Mouse (Mus musculus) limb, embryonic 10.5 days (tissue): ENCODE measurements around the gene Rita1. TPM values are rescaled to one million over a fixed set of nuclear protein-coding genes. Genes with fewer than 3 reads are reported as not detected.

Experiments
- DNase-seq: peaks from one replicate; pipeline ENCODE4 v3.0.0-alpha.2; 2017; ENCODE audit warnings: low spot score
- H3K27ac ChIP-seq: fragments of 300-500 bp; sonication (generic); 2 replicates; pipeline ENCODE4 v1.5.1; 2016; ENCODE audit warnings: mild to moderate bottlenecking
- H3K27me3 ChIP-seq: fragments of 300-500 bp; sonication (generic); 2 replicates; pipeline ENCODE4 v1.6.1; 2016; ENCODE audit warnings: low read depth, mild to moderate bottlenecking; ENCODE audit not compliant: poor library complexity, severe bottlenecking
- H3K36me3 ChIP-seq: fragments of 300-500 bp; sonication (generic); 2 replicates; pipeline ENCODE4 v1.6.1; 2016; ENCODE audit warnings: mild to moderate bottlenecking, moderate library complexity
- H3K4me1 ChIP-seq: fragments of 300-500 bp; sonication (generic); 2 replicates; pipeline ENCODE4 v1.6.1; 2016
- H3K4me3 ChIP-seq: fragments of 300-500 bp; sonication (generic); 2 replicates; pipeline ENCODE4 v1.5.1; 2016; ENCODE audit warnings: mild to moderate bottlenecking, moderate library complexity
- H3K9me3 ChIP-seq: fragments of 300-500 bp; sonication (generic); replicated peaks from 2 replicates; pipeline ENCODE4 v1.6.1; 2016; ENCODE audit warnings: mild to moderate bottlenecking
- WGBS: fragments of 180-500 bp; shearing (Covaris S2); methylation state at CpG from one replicate; pipeline ENCODE4 v1.1.7; 2016; 5-methylcytosine and 5-hydroxymethylcytosine counted together
- polyA plus RNA-seq: library from polyadenylated mRNA; unstranded; fragments of >200 nt; fragmentation: Nextera tagmentation; extraction: Ambion mirVana; gene quantifications from 2 replicates; pipeline ENCODE4 v1.2.1, GENCODE M21; 2016

Rita1 gene
- 17.5 and 19.5 TPM in 2 replicates for polyA plus RNA-seq

DNA sequence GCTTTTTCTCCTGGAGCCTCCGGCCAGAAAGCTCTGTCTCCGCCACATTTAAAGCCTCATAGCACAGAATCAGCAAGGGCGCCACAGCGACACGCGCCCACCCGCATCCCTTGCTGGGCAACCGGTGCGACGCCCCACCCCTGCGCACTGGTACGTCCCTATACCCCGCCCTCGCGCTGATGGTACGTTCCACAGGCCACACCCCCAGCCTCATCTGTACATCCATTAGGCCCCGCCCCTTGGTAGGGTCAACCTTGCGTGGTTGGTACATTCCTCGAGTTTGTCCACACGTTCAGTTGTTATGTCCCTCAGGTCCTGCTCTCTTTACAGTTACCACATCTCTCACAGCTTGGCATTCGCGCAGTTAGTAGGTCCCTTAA, at the start of gene Rita1, which contains the start of gene Ddx54:
Gene Rita1 (minus strand): TSS at position 148 of the 380 bp plus-strand sequence.
Gene Ddx54 (plus strand): TSS at position 298 of the 380 bp plus-strand sequence.
- Histone ChIP-seq H3K27ac (peak within 1 kb of the TSS; percentile 97), H3K27me3 (no peaks in the 10 kb centered on the region), H3K36me3 (peaks cover 48% of the 10 kb centered on the region), H3K9me3 (no peaks in the 10 kb centered on the region), H3K4me3 (peak within 1 kb of the TSS; percentile 76), H3K4me1 (peaks cover 21% of the 10 kb centered on the region)
- peak; percentile 98 for DNase-seq
- under 1% methylated on average over 22 of the region's 22 CpGs for WGBS

DNA sequence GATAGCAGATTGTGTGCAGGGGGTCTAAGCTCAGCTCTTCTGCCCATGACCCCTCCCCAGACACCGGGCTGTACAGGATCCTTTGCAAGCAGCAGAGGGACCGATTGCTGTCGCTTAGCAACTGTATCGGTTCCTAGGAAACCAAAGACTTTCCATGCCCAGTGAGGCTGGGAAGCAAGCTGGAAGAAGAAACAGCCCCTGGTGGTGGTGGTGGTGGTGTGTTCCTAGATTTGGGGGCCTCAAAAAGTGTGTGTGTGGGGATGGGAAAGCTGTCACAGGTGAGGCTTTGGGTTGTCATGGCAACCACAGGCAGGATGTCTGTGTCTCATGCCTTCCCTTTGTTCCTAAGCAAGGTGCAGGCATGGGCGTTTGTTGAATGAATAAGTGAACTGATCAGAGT, 48.4 kb upstream of the Rita1 start:
- peaks cover under 1% of the 10 kb centered on the region; the same call in 1 of the 2 replicates for H3K4me1 ChIP-seq
- H3K27ac ChIP-seq, result no peak overlapping the region
- H3K9me3 ChIP-seq, result no peaks in the 10 kb centered on the region
- 66% methylated on average over 5 of the region's 5 CpGs for WGBS
- peaks cover 19% of the 10 kb centered on the region for H3K27me3 ChIP-seq
- DNase-seq, result no peak
- H3K4me3 ChIP-seq, result no peak overlapping the region
- H3K36me3 ChIP-seq, result no peaks in the 10 kb centered on the region

DNA sequence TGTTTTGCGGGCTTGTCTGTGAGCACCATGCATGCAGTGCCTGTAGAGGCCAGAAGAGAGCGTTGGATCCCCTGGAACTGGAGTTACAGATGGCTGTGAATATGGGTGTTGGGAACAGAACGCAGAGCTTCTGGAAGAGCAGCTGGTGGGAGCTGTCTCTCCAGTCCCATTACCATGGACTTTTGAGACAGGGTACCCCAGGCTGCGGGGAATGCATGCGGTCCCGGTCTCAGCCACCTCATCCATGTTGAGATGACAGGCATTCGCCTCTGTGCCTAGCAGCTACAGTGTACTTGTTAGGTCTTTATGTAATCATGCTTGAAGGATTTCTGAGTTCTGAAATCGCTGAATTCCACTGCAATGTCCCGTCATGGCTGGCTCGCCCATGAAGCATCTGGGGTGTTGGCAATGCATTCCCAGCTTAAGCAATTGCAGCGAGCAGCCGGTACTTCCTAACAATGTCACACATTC, 43.9 kb upstream of the Rita1 start:
- WGBS, result 88% methylated on average over 12 of the region's 12 CpGs
- H3K4me3 ChIP-seq, result no peak overlapping the region
- DNase-seq, result no peak
- no peaks in the 10 kb centered on the region for H3K36me3 ChIP-seq
- no peaks in the 10 kb centered on the region for H3K9me3 ChIP-seq
- peaks cover 24% of the 10 kb centered on the region for H3K27me3 ChIP-seq
- H3K4me1 ChIP-seq, result no peaks in the 10 kb centered on the region
- H3K27ac ChIP-seq, result no peak overlapping the region

DNA sequence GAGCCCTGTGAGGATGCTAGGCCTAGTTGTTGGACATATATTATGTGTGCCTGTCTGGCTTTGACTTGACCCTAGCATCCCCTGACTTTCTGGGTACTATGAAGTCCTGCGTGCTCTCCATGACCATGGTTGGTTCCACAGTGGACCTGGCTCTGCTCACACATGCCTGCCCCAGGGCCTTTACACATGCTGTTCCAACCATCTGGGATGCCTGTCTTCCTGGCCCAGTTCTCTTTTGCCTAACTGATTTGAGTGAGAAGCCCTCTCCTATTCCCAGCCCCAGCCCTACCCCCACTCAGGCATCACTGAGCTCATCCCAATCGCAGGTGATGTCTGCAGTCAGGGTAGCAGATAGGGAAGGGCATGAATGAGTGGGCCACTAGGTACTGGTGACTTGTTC, 41.5 kb upstream of the Rita1 start:
- Histone ChIP-seq H3K36me3 (no peaks in the 10 kb centered on the region), H3K27me3 (peaks cover 49% of the 10 kb centered on the region), H3K4me3 (no peak overlapping the region), H3K27ac (no peak overlapping the region), H3K4me1 (peaks cover 8% of the 10 kb centered on the region), H3K9me3 (no peaks in the 10 kb centered on the region)
- 89% methylated on average over 2 of the region's 2 CpGs for WGBS
- no peak for DNase-seq

DNA sequence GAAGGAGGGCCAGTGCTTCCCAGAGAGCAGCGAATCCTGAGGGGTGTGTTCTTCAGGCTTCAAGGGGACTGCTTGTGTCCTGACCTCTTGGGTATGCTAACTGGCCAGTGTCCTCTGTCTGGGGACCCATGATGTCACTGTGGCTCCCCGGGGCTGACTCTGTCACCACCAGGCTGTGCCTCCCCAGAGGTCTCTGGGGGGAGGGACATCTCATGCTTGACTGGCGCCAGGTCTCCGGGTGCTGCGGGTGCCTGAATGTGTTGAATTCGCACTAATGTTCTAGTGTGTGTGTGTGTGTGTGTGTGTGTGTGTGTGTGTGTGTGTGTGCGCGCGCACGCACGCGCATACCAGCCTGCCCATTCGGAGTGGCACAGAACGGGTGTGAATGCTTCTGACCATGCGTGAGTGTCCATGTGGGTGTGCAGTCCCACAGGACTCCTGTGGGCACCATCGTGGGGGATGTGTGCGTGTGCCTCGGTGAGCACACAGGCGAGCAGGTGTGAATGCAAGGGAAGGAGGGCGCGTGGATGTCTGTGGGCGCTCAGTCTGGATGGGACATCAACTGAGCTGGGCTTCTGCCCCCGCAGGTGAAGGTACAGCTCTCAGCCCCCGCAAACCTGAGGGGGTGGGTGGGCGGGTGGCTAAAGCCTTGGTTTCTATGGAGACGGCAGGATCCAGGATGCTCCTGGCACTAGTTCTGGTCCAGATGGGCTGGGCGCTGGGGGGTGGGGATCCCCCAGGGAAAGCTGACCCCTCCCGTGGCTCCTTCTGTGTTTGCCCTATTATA, 40.7 kb upstream of the Rita1 start:
- peaks cover 56% of the 10 kb centered on the region for H3K27me3 ChIP-seq
- peaks cover 13% of the 10 kb centered on the region for H3K4me1 ChIP-seq
- no peak overlapping the region for H3K27ac ChIP-seq
- H3K36me3 ChIP-seq, result no peaks in the 10 kb centered on the region
- 85% methylated on average over 28 of the region's 28 CpGs for WGBS
- H3K9me3 ChIP-seq, result no peaks in the 10 kb centered on the region
- DNase-seq, result no peak
- no peak overlapping the region for H3K4me3 ChIP-seq

DNA sequence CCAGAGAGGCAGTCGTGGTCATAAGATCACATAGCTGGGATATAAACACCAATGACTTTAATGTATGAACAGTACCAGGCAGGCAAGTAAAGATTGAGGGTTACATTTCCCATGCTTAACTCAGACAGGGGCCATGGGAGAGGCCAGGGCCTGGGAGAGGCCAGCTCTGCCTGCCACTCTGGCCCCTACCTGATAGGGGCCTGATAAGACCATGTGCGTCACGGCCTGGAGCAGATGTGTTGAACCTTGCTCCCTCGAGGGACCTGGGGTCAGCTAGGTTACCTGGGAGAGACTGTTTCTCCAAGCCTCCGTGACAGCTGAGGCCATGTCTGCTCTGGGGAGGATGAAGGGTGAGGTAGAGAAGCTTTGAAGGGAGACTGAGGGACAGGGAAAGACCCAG, 38.8 kb upstream of the Rita1 start:
- no peak for DNase-seq
- Histone ChIP-seq H3K27ac (no peak overlapping the region), H3K27me3 (peaks cover 75% of the 10 kb centered on the region), H3K36me3 (no peaks in the 10 kb centered on the region), H3K4me3 (no peak overlapping the region), H3K4me1 (peaks cover 13% of the 10 kb centered on the region), H3K9me3 (no peaks in the 10 kb centered on the region)
- WGBS, result 73% methylated on average over 5 of the region's 5 CpGs

DNA sequence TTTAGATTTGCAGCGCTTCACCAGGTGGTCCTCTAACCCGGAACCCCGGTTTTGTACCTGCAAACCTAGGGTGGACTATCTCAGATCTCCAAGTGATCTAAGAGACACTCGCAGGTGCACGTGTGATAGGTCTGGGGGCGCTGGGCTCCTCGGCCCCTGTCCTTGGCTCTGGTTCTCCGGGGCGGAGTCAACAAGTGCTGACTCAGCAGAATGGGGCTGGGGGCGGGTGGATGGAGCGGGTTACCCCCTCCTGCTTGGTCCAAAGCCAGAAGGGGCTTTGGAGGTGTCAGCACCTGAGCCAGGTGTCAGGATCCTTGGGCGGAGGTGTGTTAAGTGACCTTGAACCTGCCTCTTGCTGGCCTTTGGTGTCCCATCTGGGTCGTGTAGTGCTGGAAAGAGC, 37.5 kb upstream of the Rita1 start:
- H3K27ac ChIP-seq, result no peak overlapping the region
- WGBS, result 25% methylated on average over 13 of the region's 13 CpGs

DNA sequence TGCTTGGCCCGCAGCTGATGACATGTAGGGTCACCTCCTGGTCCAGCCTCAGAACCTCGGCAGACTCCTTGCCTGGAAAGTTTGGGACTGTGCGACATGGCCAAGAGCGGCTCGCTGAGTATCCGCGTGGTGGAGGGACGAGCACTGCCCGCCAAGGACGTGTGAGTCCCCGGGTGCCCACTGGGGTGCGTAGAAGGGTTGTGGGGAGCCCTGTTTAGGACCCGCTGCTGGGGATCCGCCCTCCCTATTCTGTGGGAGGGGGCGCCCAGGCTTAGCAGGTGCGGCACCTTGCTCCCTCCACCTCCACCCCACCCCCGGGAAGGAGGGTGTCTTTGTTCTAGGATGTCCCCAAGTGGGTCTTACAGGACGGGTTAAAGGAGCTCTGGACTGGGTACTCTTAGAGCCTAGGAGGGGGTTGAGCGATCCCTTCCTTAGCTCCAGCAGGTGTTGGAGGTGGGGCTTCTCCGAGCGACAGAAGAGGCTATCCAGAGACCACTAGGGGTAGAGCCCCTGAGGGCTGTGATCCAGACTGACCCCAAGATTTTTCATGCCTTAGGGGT, 37.1 kb upstream of the Rita1 start:
- no peaks in the 10 kb centered on the region for H3K9me3 ChIP-seq
- H3K36me3 ChIP-seq, result no peaks in the 10 kb centered on the region
- H3K4me3 ChIP-seq, result peak overlapping the region; percentile 31
- no peak for DNase-seq
- no peak overlapping the region for H3K27ac ChIP-seq
- peaks cover 13% of the 10 kb centered on the region for H3K4me1 ChIP-seq
- peaks cover 80% of the 10 kb centered on the region for H3K27me3 ChIP-seq
- WGBS, result 5% methylated on average over 21 of the region's 21 CpGs

More for the DNA sequence above, 37.5 kb upstream of the Rita1 start:
- peaks cover 13% of the 10 kb centered on the region for H3K4me1 ChIP-seq
- no peaks in the 10 kb centered on the region for H3K9me3 ChIP-seq
- H3K36me3 ChIP-seq, result no peaks in the 10 kb centered on the region
- H3K4me3 ChIP-seq, result no peak overlapping the region
- H3K27me3 ChIP-seq, result peaks cover 80% of the 10 kb centered on the region
- DNase-seq, result no peak

DNA sequence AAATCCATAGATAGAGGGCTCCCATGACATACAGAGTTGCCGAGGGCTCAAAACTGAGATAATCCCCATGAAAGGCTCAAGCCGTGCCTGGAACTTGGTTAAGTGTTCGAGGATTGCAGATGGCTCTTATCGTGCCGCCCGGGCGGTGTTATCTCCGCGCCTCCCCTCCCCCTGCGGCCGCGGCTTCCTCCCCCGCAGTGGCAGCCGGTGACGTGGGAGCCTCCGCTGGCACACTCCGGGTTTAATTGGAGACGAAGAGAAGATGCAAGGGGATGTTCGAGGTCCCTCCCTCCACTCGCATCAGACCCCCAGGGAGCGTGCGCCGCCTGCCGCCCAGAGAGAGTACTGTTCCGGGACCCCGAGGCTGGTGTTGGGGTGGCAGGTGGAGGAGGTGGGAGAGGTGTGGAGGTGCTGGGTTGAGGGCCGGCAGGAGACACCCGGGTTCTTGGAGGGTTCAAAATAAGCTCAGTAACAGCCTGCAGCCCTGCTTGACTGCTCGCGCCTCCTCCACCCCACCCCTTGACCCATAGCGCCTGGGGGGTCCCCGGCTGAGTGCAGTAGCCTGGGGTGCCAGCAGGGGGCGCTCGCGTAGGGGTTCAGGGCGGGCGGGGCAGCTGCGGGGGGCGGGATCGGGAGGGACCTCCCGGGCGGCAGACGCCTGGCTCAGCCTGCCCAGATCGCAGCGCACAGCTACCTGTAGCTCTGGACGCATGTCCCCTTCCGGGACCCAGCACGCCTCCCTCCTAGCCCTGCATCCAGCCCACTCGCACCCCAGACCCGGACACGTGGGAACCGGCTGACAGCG, 36.4 kb upstream of the Rita1 start, which contains the start of gene Rasal1:
Gene Rasal1 (plus strand): TSS at position 244 of the 805 bp plus-strand sequence.
- Histone ChIP-seq H3K27me3 (peaks cover 80% of the 10 kb centered on the region), H3K4me1 (peaks cover 13% of the 10 kb centered on the region), H3K4me3 (peak within 1 kb of the TSS; percentile 31), H3K36me3 (no peaks in the 10 kb centered on the region), H3K27ac (no peak within 1 kb of the TSS), H3K9me3 (no peaks in the 10 kb centered on the region)
- peak; percentile 67 for DNase-seq
- 2% methylated on average over 49 of the region's 53 CpGs for WGBS

DNA sequence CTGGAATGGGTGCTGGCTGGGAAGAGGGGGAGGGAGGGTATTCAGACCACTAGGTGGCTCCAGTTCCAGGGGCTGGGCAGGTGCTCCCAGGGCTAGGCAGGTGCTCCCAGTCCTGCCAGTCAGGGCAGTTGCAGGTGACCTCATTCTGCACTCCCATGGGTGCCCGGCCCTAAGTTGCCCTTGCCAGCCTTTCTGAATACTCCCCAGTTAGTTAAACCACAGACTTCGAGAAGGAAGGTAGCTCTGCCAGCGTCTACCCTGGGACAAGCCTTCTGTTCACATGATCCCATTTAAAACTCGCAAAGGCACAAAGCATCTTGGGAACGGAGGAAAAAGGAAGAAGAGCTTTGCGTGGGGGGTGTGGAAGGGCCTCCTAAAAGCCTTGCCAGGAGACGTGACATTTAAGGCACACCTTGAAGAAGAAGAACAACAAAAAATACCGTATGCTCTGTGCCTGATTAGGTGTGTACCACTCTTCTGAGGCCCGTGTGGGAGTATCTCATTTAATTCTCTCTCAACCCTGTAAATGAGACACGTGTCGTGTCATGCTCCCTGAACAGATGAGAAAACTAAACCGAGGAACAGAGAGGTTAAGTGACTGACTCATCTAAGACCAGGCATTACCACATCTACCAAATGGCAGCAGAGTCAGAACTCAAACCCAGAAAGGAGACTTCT, 35.6 kb upstream of the Rita1 start:
- H3K4me1 ChIP-seq, result peaks cover 13% of the 10 kb centered on the region
- no peak overlapping the region for H3K27ac ChIP-seq
- peaks cover 72% of the 10 kb centered on the region for H3K27me3 ChIP-seq
- H3K9me3 ChIP-seq, result no peaks in the 10 kb centered on the region
- no peaks in the 10 kb centered on the region for H3K36me3 ChIP-seq
- H3K4me3 ChIP-seq, result no peak overlapping the region
- DNase-seq, result no peak
- WGBS, result 45% methylated on average over 12 of the region's 12 CpGs

DNA sequence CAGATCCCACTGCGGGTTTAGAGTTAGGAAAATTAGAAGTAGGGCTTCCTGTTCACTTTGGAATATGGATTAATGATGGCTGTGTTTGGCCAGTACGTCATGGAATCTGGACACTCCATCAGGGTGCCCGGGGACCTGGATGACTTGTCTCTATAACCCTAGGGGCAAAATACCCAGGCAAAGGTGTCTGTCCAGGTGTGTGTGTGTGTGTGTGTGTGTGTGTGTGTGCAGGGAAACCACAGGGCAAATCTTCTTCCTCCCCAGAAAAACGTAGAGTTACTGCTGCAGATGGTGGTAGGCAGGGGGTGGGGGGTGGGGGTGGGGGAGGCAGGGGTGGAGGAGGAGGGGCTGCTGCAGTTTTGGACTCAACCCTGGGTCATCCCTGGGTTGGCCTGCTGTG, 35.0 kb upstream of the Rita1 start:
- DNase-seq, result no peak
- H3K27me3 ChIP-seq, result peaks cover 66% of the 10 kb centered on the region
- H3K27ac ChIP-seq, result no peak overlapping the region
- 84% methylated on average over 4 of the region's 4 CpGs for WGBS
- no peaks in the 10 kb centered on the region for H3K36me3 ChIP-seq
- peaks cover 13% of the 10 kb centered on the region for H3K4me1 ChIP-seq
- H3K4me3 ChIP-seq, result no peak overlapping the region
- no peaks in the 10 kb centered on the region for H3K9me3 ChIP-seq

DNA sequence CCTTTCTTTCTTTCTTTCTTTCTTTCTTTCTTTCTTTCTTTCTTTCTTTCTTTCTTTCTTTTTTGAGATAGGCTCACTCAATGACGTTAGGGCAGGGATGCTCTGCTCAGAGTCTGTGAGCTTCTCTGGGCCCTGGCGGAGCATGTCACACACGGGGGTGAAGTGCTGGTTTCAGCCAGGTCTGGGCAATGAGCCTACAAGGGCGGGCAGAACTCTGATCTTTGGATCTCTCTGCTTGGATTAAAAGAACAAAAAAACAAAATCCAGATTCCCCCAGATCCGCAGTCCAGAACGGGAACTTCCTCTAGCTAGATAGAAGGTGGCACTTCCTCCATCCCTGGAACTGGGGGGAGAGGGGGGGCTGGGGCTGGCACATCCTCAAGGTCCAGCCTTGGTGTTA, 33.5 kb upstream of the Rita1 start:
- no peak overlapping the region for H3K4me3 ChIP-seq
- no peaks in the 10 kb centered on the region for H3K9me3 ChIP-seq
- peaks cover 13% of the 10 kb centered on the region for H3K4me1 ChIP-seq
- 67% methylated on average over 6 of the region's 6 CpGs for WGBS
- H3K27ac ChIP-seq, result no peak overlapping the region
- DNase-seq, result no peak
- H3K27me3 ChIP-seq, result peaks cover 51% of the 10 kb centered on the region
- no peaks in the 10 kb centered on the region for H3K36me3 ChIP-seq
